Mouse (Mus musculus) MEL (cell line): ENCODE measurements around the gene Gpr156. TPM values are rescaled to one million over a fixed set of nuclear protein-coding genes. Genes with fewer than 3 reads are reported as not detected.

Experiments
- DNase-seq: peaks from one replicate; pipeline ENCODE4 v3.0.0; 2011; ENCODE audit warnings: low read depth, low spot score
- H3K27ac ChIP-seq: 2 replicates; pipeline ENCODE4 v1.5.1; 2012; ENCODE audit warnings: low read depth, mild to moderate bottlenecking, control low read depth, low read length, moderate library complexity; ENCODE audit not compliant: control insufficient read depth
- H3K27me3 ChIP-seq, 2 experiments: fragments of 150-350 bp in 1 of 2; sonication (generic) in 1 of 2; 2 replicates each; pipeline ENCODE4 v1.6.1; 2012; ENCODE audit warnings: low read length in 2 of 2, mild to moderate bottlenecking in 2 of 2, improper control_type of control experiment in 1 of 2, moderate library complexity in 1 of 2; ENCODE audit not compliant: insufficient read depth in 2 of 2, control insufficient read depth in 1 of 2
- H3K36me3 ChIP-seq, 2 experiments: 2 replicates each; pipeline ENCODE4 v1.6.1; 2012 to 2014; ENCODE audit warnings: low read length in 2 of 2, improper control_type of control experiment in 1 of 2, inconsistent platforms in 1 of 2, mild to moderate bottlenecking in 1 of 2; ENCODE audit not compliant: insufficient read depth in 2 of 2, control insufficient read depth in 1 of 2
- H3K4me1 ChIP-seq, 2 experiments: fragments of 150-350 bp in 1 of 2; sonication (generic) in 1 of 2; 2 replicates each; pipeline ENCODE4 v1.6.1; 2012; ENCODE audit warnings: low read length in 2 of 2, improper control_type of control experiment in 1 of 2, mild to moderate bottlenecking in 1 of 2; ENCODE audit not compliant: insufficient read depth in 2 of 2, control insufficient read depth in 1 of 2
- H3K4me3 ChIP-seq, 2 experiments: fragments of 150-350 bp in 1 of 2; sonication (generic) in 1 of 2; 2 replicates each; pipeline ENCODE4 v1.5.1; 2012; ENCODE audit warnings: low read depth in 2 of 2, low read length in 2 of 2, mild to moderate bottlenecking in 2 of 2, moderate library complexity in 2 of 2, control low read depth in 1 of 2, improper control_type of control experiment in 1 of 2; ENCODE audit not compliant: control insufficient read depth in 1 of 2, insufficient read depth in 1 of 2
- H3K79me2 ChIP-seq: 2 replicates; pipeline ENCODE4 v1.6.1; 2012; ENCODE audit warnings: mild to moderate bottlenecking, low read length, moderate library complexity; ENCODE audit not compliant: control insufficient read depth, poor library complexity, insufficient read depth
- H3K9ac ChIP-seq: 2 replicates; pipeline ENCODE4 v1.6.1; 2012; ENCODE audit warnings: low read depth, mild to moderate bottlenecking, control low read depth, low read length, moderate library complexity; ENCODE audit not compliant: control insufficient read depth, poor library complexity, severe bottlenecking
- H3K9me3 ChIP-seq: fragments of 150-350 bp; sonication (generic); replicated peaks from 2 replicates; pipeline ENCODE4 v1.6.1; 2012; ENCODE audit warnings: mild to moderate bottlenecking, low read length, improper control_type of control experiment, moderate library complexity; ENCODE audit not compliant: insufficient read depth
- CHD2 ChIP-seq: IDR thresholded peaks from 2 replicates; pipeline ENCODE4 v1.6.1; 2011; ENCODE audit warnings: low read length, improper control_type of control experiment
- CTCF ChIP-seq, 3 experiments: IDR thresholded peaks in 2 of 3; conservative IDR thresholded peaks in 1 of 3; 2 replicates each; pipeline ENCODE4 v1.5.1; 2011 to 2012; ENCODE audit warnings: low read length in 3 of 3, low read depth in 2 of 3, mild to moderate bottlenecking in 2 of 3, improper control_type of control experiment in 1 of 3, inconsistent platforms in 1 of 3, mixed read lengths in 1 of 3, moderate library complexity in 1 of 3; ENCODE audit not compliant: control insufficient read depth in 1 of 3, insufficient read depth in 1 of 3, poor library complexity in 1 of 3, severe bottlenecking in 1 of 3
- ELF1 ChIP-seq: IDR thresholded peaks from 2 replicates; pipeline ENCODE4 v1.6.1; 2014; ENCODE audit warnings: low read depth, mild to moderate bottlenecking, inconsistent platforms, low read length, improper control_type of control experiment, moderate library complexity
- EP300 ChIP-seq, 2 experiments: IDR thresholded peaks; 2 replicates each; pipeline ENCODE4 v1.6.1; 2011; ENCODE audit warnings: improper control_type of control experiment in 2 of 2, low read length in 2 of 2, low read depth in 1 of 2, mild to moderate bottlenecking in 1 of 2
- ETS1 ChIP-seq: IDR thresholded peaks from 2 replicates; pipeline ENCODE4 v1.6.1; 2012; ENCODE audit warnings: low read depth, mild to moderate bottlenecking, inconsistent platforms, low read length, improper control_type of control experiment, moderate library complexity
- GATA1 ChIP-seq: IDR thresholded peaks from 2 replicates; pipeline ENCODE4 v1.6.1; 2011; ENCODE audit warnings: low read depth, low read length, improper control_type of control experiment
- JUND ChIP-seq: IDR thresholded peaks from 2 replicates; pipeline ENCODE4 v1.6.1; 2011; ENCODE audit warnings: low read depth, mild to moderate bottlenecking, improper control_type of control experiment, low read length
- KAT2A ChIP-seq: conservative IDR thresholded peaks from 2 replicates; pipeline ENCODE4 v1.6.1; 2012; ENCODE audit warnings: low read depth, low read length, improper control_type of control experiment, inconsistent platforms
- MAX ChIP-seq: IDR thresholded peaks from 2 replicates; pipeline ENCODE4 v1.6.1; 2011; ENCODE audit warnings: low read length, improper control_type of control experiment
- MXI1 ChIP-seq: IDR thresholded peaks from 2 replicates; pipeline ENCODE4 v1.6.1; 2011; ENCODE audit warnings: mild to moderate bottlenecking, low read depth, low read length, improper control_type of control experiment
- MYC ChIP-seq: IDR thresholded peaks from 2 replicates; pipeline ENCODE4 v1.6.1; 2011; ENCODE audit warnings: low read depth, mild to moderate bottlenecking, low read length, improper control_type of control experiment, moderate library complexity
- NELFE ChIP-seq: IDR thresholded peaks from 2 replicates; pipeline ENCODE4 v1.6.1; 2011; ENCODE audit warnings: low read depth, low read length, improper control_type of control experiment
- POLR2A ChIP-seq, 2 experiments: IDR thresholded peaks; 2 replicates each; pipeline ENCODE4 v1.6.1; 2011 to 2012; ENCODE audit warnings: low read length in 2 of 2, mild to moderate bottlenecking in 2 of 2, control low read depth in 1 of 2, improper control_type of control experiment in 1 of 2, low read depth in 1 of 2, moderate library complexity in 1 of 2; ENCODE audit not compliant: control insufficient read depth in 1 of 2, insufficient read depth in 1 of 2, poor library complexity in 1 of 2
- POLR2AphosphoS2 ChIP-seq: IDR thresholded peaks from 2 replicates; pipeline ENCODE4 v1.6.1; 2011; ENCODE audit warnings: low read length, improper control_type of control experiment
- POLR2AphosphoS5 ChIP-seq: IDR thresholded peaks from 2 replicates; pipeline ENCODE4 v1.6.1; 2012; ENCODE audit warnings: low read depth, borderline replicate concordance, mild to moderate bottlenecking, inconsistent platforms, low read length, moderate library complexity, mixed read lengths
- RAD21 ChIP-seq: IDR thresholded peaks from 2 replicates; pipeline ENCODE4 v1.6.1; 2011; ENCODE audit warnings: mild to moderate bottlenecking, low read depth, low read length, improper control_type of control experiment
- SIN3A ChIP-seq: IDR thresholded peaks from 2 replicates; pipeline ENCODE4 v1.6.1; 2012; ENCODE audit warnings: low read length, improper control_type of control experiment, inconsistent platforms
- TAL1 ChIP-seq: IDR thresholded peaks from 2 replicates; pipeline ENCODE4 v1.6.1; 2012; ENCODE audit warnings: mild to moderate bottlenecking, inconsistent platforms, low read length, moderate library complexity, mixed read lengths
- TCF12 ChIP-seq: IDR thresholded peaks from 2 replicates; pipeline ENCODE4 v1.6.1; 2014; ENCODE audit warnings: low read depth, mild to moderate bottlenecking, inconsistent platforms, low read length, improper control_type of control experiment, moderate library complexity
- USF2 ChIP-seq, 2 experiments: IDR thresholded peaks; 2 replicates each; pipeline ENCODE4 v1.6.1; 2011 to 2012; ENCODE audit warnings: improper control_type of control experiment in 2 of 2, low read length in 2 of 2, borderline replicate concordance in 1 of 2, inconsistent platforms in 1 of 2, low read depth in 1 of 2, mild to moderate bottlenecking in 1 of 2; ENCODE audit not compliant: insufficient read depth in 1 of 2
- ZMIZ1 ChIP-seq: IDR thresholded peaks from 2 replicates; pipeline ENCODE4 v1.6.1; 2012; ENCODE audit warnings: low read depth, mild to moderate bottlenecking, inconsistent platforms, low read length, improper control_type of control experiment, moderate library complexity
- ZNF384 ChIP-seq: IDR thresholded peaks from 2 replicates; pipeline ENCODE4 v1.6.1; 2012; ENCODE audit warnings: low read depth, mild to moderate bottlenecking, inconsistent platforms, low read length, improper control_type of control experiment
- polyA plus RNA-seq, 2 experiments: library from polyadenylated mRNA; stranded (reverse) in 1 of 2; unstranded in 1 of 2; fragments of >175 nt in 1 of 2; fragments of >200 nt in 1 of 2; gene quantifications; 2 replicates each; pipeline versions ENCODE4 v1.2.1 to v1.2.4; 2012; ENCODE audit warnings: low replicate concordance in 2 of 2, low read depth in 1 of 2; ENCODE audit not compliant: insufficient read length in 2 of 2, insufficient read depth in 1 of 2, missing spikeins in 1 of 2
- total RNA-seq: library from RNA; depleted of rRNA; stranded (reverse); fragments of 300-350 nt; gene quantifications from 2 replicates; pipeline ENCODE4 v1.2.3, GENCODE M21; 2012

The Gpr156 gene
- total and polyA plus RNA-seq, 3 experiments, result not detected

GRCm38 (mm10) chr16:37867791-37868505 is 48.3 kb upstream of the Gpr156 start, which contains the start of gene Lrrc58 (continued):
- TF ChIP-seq POLR2AphosphoS5, result no peak
- TF ChIP-seq USF2 (IDR thresholded peaks at IDR 0.05; ENCODE audit: borderline replicate concordance in 1 of 2, insufficient read depth in 1 of 2, low read depth in 1 of 2, low read length in 2 of 2), result no peak
- peak; percentile 44; the same call in 1 of the 2 replicates for TF ChIP-seq ZMIZ1
- no peak for TF ChIP-seq TAL1
- TF ChIP-seq CHD2, result no peak
- peak; percentile 69 to 87; a peak in 3 of 4 replicates for TF ChIP-seq POLR2A (IDR thresholded peaks at IDR 0.05; ENCODE audit: control insufficient read depth in 1 of 2, insufficient read depth in 1 of 2, low read depth in 1 of 2, low read length in 2 of 2, poor library complexity in 1 of 2)
- TF ChIP-seq JUND, result no peak
- TF ChIP-seq NELFE, result peak; percentile 69
- TF ChIP-seq KAT2A, result no peak; the same call in 1 of the 2 replicates
- TF ChIP-seq ELF1, result no peak
- no peak for TF ChIP-seq GATA1
- TF ChIP-seq RAD21, result no peak

GRCm38 (mm10) chr16:37868506-37869469 is 47.5 kb upstream of the Gpr156 start:
- Histone ChIP-seq H3K4me3 (peak overlapping the region; percentile 98 to 100), H3K9me3 (no peaks in the 10 kb centered on the region), H3K9ac (peak overlapping the region; percentile 100), H3K79me2 (peaks cover 46% of the 10 kb centered on the region), H3K27me3 (no peaks in the 10 kb centered on the region), H3K36me3 (peaks cover 3 to 29% of the 10 kb centered on the region in 2 experiments), H3K27ac (peak overlapping the region; percentile 79), H3K4me1 (peaks cover 6 to 22% of the 10 kb centered on the region in 2 experiments)
- DNase-seq, result peak; percentile 70
- TF ChIP-seq SIN3A (peak; percentile 4; the same call in 1 of the 2 replicates), RAD21 (no peak), TAL1 (no peak), MXI1 (peak; percentile 39), CTCF (IDR thresholded peaks at IDR 0.05 in 2 of 3, conservative IDR thresholded peaks at IDR 0.05 in 1 of 3; ENCODE audit: control insufficient read depth in 1 of 3, insufficient read depth in 1 of 3, low read depth in 2 of 3, low read length in 3 of 3, poor library complexity in 1 of 3, severe bottlenecking in 1 of 3) (no peak), CHD2 (no peak), EP300 (IDR thresholded peaks at IDR 0.05; ENCODE audit: low read depth in 1 of 2, low read length in 2 of 2) (no peak), ZNF384 (no peak), ETS1 (no peak), ZMIZ1 (no peak), MYC (0 out of 2 replicates have a peak, but pooled peaks have one; percentile 24), MAX (0 out of 2 replicates have a peak, but pooled peaks have one; percentile 25), POLR2AphosphoS2 (no peak), TCF12 (no peak)
